Mouse (Mus musculus) E14TG2a.4 (cell line): Measurements from ENCODE around the gene Ccdc138.

ENCODE experiments used
- CTCF ChIP-seq: conservative IDR thresholded peaks from 2 replicates; pipeline ENCODE4 v1.5.1; 2014; ENCODE audit warnings: low read length
- POU5F1 ChIP-seq: IDR thresholded peaks from 2 replicates; pipeline ENCODE4 v1.6.1; 2014; ENCODE audit warnings: low read length, borderline replicate concordance

- TF ChIP-seq CTCF: no peak
- no peak for TF ChIP-seq POU5F1
Observed at GRCm38 (mm10) chr10:58595197-58595596, 97.4 kb downstream of the Ccdc138 start.
